Mouse (Mus musculus): ENCODE measurements around the gene Naa16.

The Naa16 gene

GRCm38 (mm10) chr14:79280456-79280855 is 110.1 kb downstream of the Naa16 start:
- DNase-seq (ENCODE audit: extremely low read depth, insufficient read length, low spot score): no peak

- no peak for DNase-seq (ENCODE audit: extremely low read depth, insufficient read length, low spot score)
Measured at GRCm38 (mm10) chr14:79279494-79279893, 111.1 kb downstream of the Naa16 start.

- DNase-seq (ENCODE audit: extremely low read depth, insufficient read length, low spot score): no peak
Measured at GRCm38 (mm10) chr14:79278927-79279326, 111.7 kb downstream of the Naa16 start.

GRCm38 (mm10) chr14:79277922-79278321 is 112.7 kb downstream of the Naa16 start:
- no peak for DNase-seq (ENCODE audit: extremely low read depth, insufficient read length, low spot score)

GRCm38 (mm10) chr14:79275870-79276395 is 114.6 kb downstream of the Naa16 start:
- no peak for DNase-seq (ENCODE audit: extremely low read depth, insufficient read length, low spot score)

- no peak for DNase-seq (ENCODE audit: extremely low read depth, insufficient read length, low spot score)
Measured at GRCm38 (mm10) chr14:79275441-79275840, 115.1 kb downstream of the Naa16 start.
